Mouse (Mus musculus): Measurements from ENCODE around the gene Otol1.
A peak's percentile ranks its signal among the peaks of the same experiment; 100 is the strongest.

Otol1 gene

GRCm38 (mm10) chr3:70007313-70007712, at the start of gene Otol1:
Gene Otol1, plus strand, starts transcription at chr3:70007613.
- no peak for DNase-seq (ENCODE audit: low read depth, low spot score)

DNA sequence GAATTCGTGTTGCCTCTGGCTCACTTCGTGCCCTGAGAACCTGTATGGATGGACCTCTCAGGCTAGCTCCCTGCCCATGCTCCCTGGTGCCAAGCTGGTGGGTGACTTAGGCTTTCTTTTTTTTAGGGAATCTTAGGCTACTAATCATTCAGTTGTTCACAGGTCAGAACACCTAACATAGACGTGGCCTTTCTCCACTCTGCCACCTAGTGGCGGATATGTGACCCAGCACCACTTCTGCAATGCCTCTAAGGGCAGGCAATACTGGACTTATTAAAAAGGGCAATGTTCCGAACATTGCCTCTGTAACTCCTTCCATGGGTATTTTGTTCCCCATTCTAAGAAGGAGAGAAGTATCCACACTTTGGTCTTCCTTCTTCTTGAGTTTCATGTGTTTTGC, 45.2 kb upstream of the Otol1 start:
- peak; percentile 45 for DNase-seq (ENCODE audit: low read depth, low spot score)

DNA sequence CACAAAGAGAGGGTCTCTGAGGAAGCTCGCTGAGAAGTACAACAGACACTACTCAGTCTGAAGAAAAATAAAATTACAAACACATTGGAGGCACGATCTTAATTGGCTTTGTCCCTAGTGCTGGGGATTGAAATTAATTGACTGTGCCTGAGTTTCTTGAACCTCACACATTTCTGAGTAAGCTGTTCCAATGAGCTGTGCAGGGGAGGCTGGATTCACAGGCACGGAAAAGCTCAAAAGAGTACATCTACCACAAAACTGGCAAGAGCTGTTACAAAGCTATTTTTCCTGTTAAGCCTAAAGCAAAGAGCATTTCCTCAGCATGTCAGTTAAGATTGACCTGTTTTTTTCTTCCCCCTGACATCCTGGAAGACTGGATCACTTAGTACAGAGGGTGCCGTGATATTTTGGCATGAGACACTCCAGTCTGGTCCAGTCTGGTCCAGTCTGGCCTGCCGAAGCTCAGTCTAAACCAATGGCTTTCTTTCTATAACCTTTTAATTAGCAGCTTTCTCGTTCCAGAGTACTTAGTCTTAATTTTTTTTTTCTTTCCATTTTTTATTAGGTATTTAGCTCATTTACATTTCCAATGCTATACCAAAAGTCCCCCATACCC, 35.8 kb upstream of the Otol1 start:
- DNase-seq (ENCODE audit: low read depth, low spot score), result no peak

- no peak for DNase-seq (ENCODE audit: low read depth, low spot score)
These were observed 29.3 kb upstream of the Otol1 start for GRCm38 (mm10) chr3:69978092-69978491.

DNA sequence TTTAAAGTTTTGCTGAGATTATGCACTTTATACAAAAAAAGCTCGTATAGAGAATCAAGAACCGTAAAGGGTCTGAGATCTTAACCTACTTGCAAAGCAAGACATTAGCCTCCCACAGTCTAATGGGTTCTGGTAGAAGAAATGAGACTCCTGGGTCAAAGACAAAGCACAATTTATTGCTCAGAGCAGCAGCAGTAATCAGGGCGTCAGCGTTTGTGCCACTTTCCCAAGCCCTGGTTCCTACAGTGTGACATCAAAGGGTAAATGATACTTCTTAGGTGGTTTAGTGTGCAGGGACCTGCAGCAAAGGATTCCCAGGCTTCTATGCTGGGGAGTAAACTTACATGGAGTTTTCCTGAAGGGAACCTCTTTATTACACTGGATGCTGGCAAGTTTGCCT, 13.6 kb upstream of the Otol1 start:
- DNase-seq (ENCODE audit: low read depth, low spot score), result no peak

DNA sequence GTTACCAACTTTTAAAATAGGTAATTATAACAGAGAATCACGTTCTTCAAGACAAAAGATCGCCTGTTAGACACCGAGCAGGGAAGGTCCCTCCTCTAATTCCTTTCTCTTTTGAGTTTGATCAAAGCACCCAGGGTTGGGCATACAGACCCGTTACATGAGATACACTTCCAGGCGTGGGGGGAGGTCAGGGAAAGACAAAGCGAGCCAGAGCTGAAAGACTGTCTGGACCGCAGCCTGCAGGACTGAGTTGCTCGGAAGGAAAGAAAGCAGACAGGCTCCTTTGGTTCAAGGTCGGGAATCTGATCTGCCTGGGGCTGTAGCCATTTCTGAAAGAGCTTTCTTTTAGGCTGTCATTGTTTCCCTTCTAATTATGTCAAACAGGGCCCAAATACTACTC, 5.9 kb upstream of the Otol1 start:
- DNase-seq (ENCODE audit: low read depth, low spot score), result no peak

DNA sequence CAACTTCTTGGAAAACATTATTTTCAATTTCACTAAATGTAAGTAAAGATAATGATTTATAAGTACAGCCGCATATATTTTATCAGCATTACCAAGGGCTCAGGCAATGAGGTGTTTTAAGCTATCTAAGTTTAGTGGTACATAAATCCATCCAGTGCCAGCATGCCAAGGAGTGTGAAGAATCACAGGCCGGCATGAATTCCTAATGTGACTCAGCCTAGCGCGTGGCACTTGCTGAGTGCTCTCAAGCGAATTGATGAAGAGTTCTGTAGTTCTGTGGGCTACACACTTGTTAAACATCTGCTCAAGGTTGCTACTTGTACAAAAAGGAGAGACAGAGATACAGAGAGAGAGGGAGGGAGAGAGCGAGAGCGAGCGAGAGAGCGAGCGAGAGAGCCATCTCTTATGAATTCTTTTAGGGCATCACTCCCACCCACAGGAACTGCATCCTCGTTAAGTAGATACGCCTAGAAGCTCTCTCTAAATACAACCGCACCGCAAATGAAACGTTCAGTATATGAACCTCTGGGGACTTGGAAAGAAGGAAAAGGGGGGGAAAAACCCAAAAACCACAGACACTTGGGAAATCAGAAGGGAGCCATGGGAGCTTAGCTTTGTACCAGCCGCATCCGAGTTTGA, 4.2 kb upstream of the Otol1 start:
- DNase-seq (ENCODE audit: low read depth, low spot score), result no peak

DNA sequence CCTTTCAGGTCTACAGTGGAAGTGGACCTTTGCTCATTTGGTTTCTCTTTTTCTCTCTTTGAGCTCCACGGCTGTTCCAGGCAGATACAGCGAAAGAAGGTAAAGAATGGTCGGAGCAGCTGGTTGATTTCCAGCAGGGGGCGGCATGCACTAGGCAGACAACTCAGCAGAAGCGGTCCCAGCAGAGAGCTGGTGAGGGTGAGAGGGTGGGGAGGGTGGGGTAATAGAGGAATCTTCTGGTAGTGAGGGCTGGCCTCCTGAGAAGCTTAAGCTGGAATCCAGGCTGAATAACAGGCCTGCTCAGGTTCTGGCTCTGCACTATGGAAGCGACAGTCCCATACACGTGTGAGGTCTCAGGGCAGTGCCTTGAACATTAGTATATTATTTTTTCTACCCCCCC, 3.5 kb upstream of the Otol1 start:
- no peak for DNase-seq (ENCODE audit: low read depth, low spot score)

DNA sequence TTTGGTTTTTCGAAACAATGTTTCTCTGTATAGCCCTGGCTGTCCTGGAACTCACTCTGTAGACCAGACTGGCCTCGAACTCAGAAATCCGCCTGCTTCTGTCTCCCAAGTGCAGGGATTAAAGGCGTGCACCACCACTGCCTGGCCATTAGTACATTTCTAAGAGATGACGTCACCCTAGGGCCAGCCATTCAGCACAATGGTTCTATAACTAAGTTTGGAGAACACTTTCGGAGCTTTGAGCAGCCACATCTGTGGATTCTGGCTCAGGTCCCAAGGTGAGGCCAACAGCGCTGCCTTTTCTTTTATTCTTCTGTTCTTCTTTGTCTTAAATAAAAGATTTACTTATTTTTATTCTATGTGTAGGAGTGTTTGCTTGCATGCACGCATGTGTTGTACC, 3.0 kb upstream of the Otol1 start:
- no peak for DNase-seq (ENCODE audit: low read depth, low spot score)

GRCm38 (mm10) chr3:70012641-70013040, 5.2 kb downstream of the Otol1 start:
- no peak for DNase-seq (ENCODE audit: low read depth, low spot score)

DNA sequence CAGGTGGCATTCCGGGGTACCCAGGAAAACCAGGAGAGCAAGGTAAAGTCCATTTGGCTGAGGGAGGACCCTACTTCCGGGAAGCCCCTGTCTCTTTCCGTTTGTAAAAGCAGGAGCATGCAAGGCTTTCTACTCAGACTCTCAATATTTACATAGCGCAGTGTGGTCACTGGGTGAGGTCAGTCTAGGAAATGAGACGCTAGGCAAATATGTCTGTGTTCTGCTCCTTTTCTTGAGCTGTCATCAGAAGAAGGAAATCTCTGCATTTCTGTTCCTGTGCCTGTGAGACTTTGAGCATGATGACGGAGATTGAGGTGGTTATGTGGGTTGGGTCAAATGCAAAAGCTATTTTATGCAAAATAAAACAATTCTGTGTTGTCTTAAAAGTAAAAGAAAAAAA, 19.2 kb downstream of the Otol1 start:
- no peak for DNase-seq (ENCODE audit: low read depth, low spot score)

- DNase-seq (ENCODE audit: low read depth, low spot score), result no peak
These were observed 21.8 kb downstream of the Otol1 start for GRCm38 (mm10) chr3:70029260-70029659.

- no peak for DNase-seq (ENCODE audit: low read depth, low spot score)
These were observed 28.2 kb downstream of the Otol1 start for GRCm38 (mm10) chr3:70035593-70035992.
